Mouse (Mus musculus): ENCODE measurements around the gene Kif21b. TPM values are rescaled to one million over a fixed set of nuclear protein-coding genes. Genes with fewer than 3 reads are reported as not detected.

Gene Kif21b
- total RNA-seq, 4 experiments from 2014 or later, result 0.31 to 0.70 (median 0.34) TPM

DNA sequence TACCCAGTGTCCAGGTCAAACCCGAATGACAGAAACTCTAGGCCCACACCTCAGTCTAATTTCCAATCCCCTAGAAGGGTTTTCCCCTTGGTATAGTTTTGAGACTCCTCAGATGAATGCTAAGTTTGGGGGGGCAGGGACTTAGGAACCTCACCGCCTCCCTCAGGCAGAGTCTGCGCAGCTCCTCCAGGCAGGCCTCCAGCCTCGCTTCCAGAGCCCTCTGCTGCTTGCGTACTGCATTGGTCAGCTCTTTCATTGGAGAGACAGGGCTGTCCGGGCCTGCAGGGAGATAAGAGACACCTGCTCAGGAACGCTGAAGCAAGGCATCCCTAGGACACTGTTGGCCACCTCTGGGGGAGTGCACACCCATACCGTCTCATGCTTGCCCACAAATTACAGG, 95.4 kb downstream of the Kif21b start:
- no peak for DNase-seq (ENCODE audit: low spot score in 2 of 2)

Other genes starting within 250 kb of the Kif21b start
- under 1 TPM in 1 of 4 experiments, not detected in 3; 0.11 TPM for gene Pkp1, start 212.2 kb upstream of the Kif21b start, total RNA-seq (2022)
- 10 to 100 TPM; 28.7 to 98.0 (median 63.2) TPM for gene Igfn1, start 125.0 kb upstream of the Kif21b start, total RNA-seq (2022)
- gene Tmem9, start 123.2 kb upstream of the Kif21b start, total RNA-seq (2022), result 10 to 100 TPM in 1 of 4 experiments, 1 to 10 TPM in 3; 8.6 to 12.9 (median 9.6) TPM
- gene Ascl5, start 80.6 kb upstream of the Kif21b start, total RNA-seq (2022), result not detected
- gene Cacna1s, start 78.6 kb upstream of the Kif21b start, total RNA-seq (2022), result 1,000 to 10,000 TPM in 3 of 4 experiments, 100 to 1,000 TPM in 1; 844 to 1,101 (median 1,067) TPM
- gene Mroh3, start 81.4 kb downstream of the Kif21b start, total RNA-seq (2022), result not detected
- not detected for gene Inava, start 102.9 kb downstream of the Kif21b start, total RNA-seq (2022)
- gene Gpr25, start 129.5 kb downstream of the Kif21b start, total RNA-seq (2022), result not detected
- 1 to 10 TPM; 7.3 to 9.5 (median 8.6) TPM for gene Camsap2, start 214.7 kb downstream of the Kif21b start, total RNA-seq (2022)

Measured in gastrocnemius, adult 8-10 months (tissue).